Mouse (Mus musculus) erythroblast, embryonic 14.5 days (primary cell): ENCODE data around the gene Gm5136. TPM values are rescaled to one million over a fixed set of nuclear protein-coding genes. Genes with fewer than 3 reads are reported as not detected.

Experiments
- H3K27me3 ChIP-seq: 2 replicates; pipeline ENCODE4 v1.6.1; 2012; ENCODE audit warnings: inconsistent platforms; ENCODE audit not compliant: control insufficient read depth
- H3K36me3 ChIP-seq: 2 replicates; pipeline ENCODE4 v1.6.1; 2012; ENCODE audit warnings: mild to moderate bottlenecking, inconsistent platforms; ENCODE audit not compliant: control insufficient read depth
- H3K4me1 ChIP-seq: 2 replicates; pipeline ENCODE4 v1.6.1; 2012; ENCODE audit warnings: inconsistent platforms; ENCODE audit not compliant: control insufficient read depth
- H3K4me3 ChIP-seq: replicated peaks from 2 replicates; pipeline ENCODE3; 2012; ENCODE audit warnings: moderate library complexity, mild to moderate bottlenecking, inconsistent platforms
- H3K9me3 ChIP-seq: 2 replicates; pipeline ENCODE4 v1.6.1; 2012; ENCODE audit warnings: low read length, inconsistent platforms, mixed read lengths; ENCODE audit not compliant: control insufficient read depth
- GATA1 ChIP-seq: IDR thresholded peaks from 2 replicates; pipeline ENCODE4 v1.6.1; 2012; ENCODE audit warnings: low read length, inconsistent platforms, mixed read lengths
- TAL1 ChIP-seq: IDR thresholded peaks from 3 replicates; pipeline ENCODE4 v1.6.1; 2012; ENCODE audit warnings: low read length, inconsistent platforms, mixed read lengths
- polyA plus RNA-seq: library from polyadenylated mRNA; stranded (reverse); fragments of >175 nt; gene quantifications from 2 replicates; pipeline ENCODE4 v1.2.3, GENCODE M21; 2012

Gene Gm5136
- polyA plus RNA-seq, 1 experiment = not detected

- TF ChIP-seq GATA1 (no peak), TAL1 (no peak)
Observed at GRCm38 (mm10) chr10:108655074-108655473, 44.9 kb downstream of the Gm5136 start.

GRCm38 (mm10) chr10:108652831-108653230 lies 47.1 kb downstream of the Gm5136 start:
- H3K4me3 ChIP-seq = no peak overlapping the region
- H3K36me3 ChIP-seq = no peaks in the 10 kb centered on the region
- no peaks in the 10 kb centered on the region; the same call in 1 of the 2 replicates for H3K4me1 ChIP-seq
- no peaks in the 10 kb centered on the region for H3K9me3 ChIP-seq
- no peak for TF ChIP-seq TAL1
- TF ChIP-seq GATA1 = no peak
- no peaks in the 10 kb centered on the region for H3K27me3 ChIP-seq

More at GRCm38 (mm10) chr10:108655074-108655473, 44.9 kb downstream of the Gm5136 start:
- no peak overlapping the region for H3K4me3 ChIP-seq
- H3K36me3 ChIP-seq = no peaks in the 10 kb centered on the region
- H3K27me3 ChIP-seq = no peaks in the 10 kb centered on the region
- H3K9me3 ChIP-seq = no peaks in the 10 kb centered on the region
- no peaks in the 10 kb centered on the region; the same call in 1 of the 2 replicates for H3K4me1 ChIP-seq

- TF ChIP-seq GATA1 (no peak), TAL1 (no peak)
- no peaks in the 10 kb centered on the region for H3K27me3 ChIP-seq
- no peaks in the 10 kb centered on the region for H3K9me3 ChIP-seq
- H3K4me3 ChIP-seq = no peak overlapping the region
- no peaks in the 10 kb centered on the region for H3K36me3 ChIP-seq
- H3K4me1 ChIP-seq = no peaks in the 10 kb centered on the region; the same call in 1 of the 2 replicates
Observed at GRCm38 (mm10) chr10:108652066-108652465, 47.9 kb downstream of the Gm5136 start.

- Histone ChIP-seq H3K36me3 (no peaks in the 10 kb centered on the region), H3K4me1 (no peaks in the 10 kb centered on the region), H3K4me3 (no peak overlapping the region), H3K27me3 (no peaks in the 10 kb centered on the region), H3K9me3 (no peaks in the 10 kb centered on the region)
- TF ChIP-seq GATA1 (no peak), TAL1 (no peak)
Observed at GRCm38 (mm10) chr10:108649174-108649573, 50.8 kb downstream of the Gm5136 start.
